Mouse (Mus musculus): ENCODE data around the gene Crk. TPM values are rescaled to one million over a fixed set of nuclear protein-coding genes. Genes with fewer than 3 reads are reported as not detected.
A peak's percentile ranks its signal among the peaks of the same experiment; 100 is the strongest.

Crk gene
- total RNA-seq (2021) = 100 to 1,000 TPM; 106 to 108 TPM
- long read RNA-seq, experiment 1, full-length matches to known transcripts = 29 of 44 reads
- long read RNA-seq, experiment 1, partial matches to known transcripts = 8 of 44 reads
- long read RNA-seq, experiment 1, other reads (novel, unspliced or antisense) = 7 of 44 reads
- long read RNA-seq, experiment 2, full-length matches to known transcripts = 40 of 62 reads
- long read RNA-seq, experiment 2, partial matches to known transcripts = 11 of 62 reads
- long read RNA-seq, experiment 2, other reads (novel, unspliced or antisense) = 11 of 62 reads

DNA sequence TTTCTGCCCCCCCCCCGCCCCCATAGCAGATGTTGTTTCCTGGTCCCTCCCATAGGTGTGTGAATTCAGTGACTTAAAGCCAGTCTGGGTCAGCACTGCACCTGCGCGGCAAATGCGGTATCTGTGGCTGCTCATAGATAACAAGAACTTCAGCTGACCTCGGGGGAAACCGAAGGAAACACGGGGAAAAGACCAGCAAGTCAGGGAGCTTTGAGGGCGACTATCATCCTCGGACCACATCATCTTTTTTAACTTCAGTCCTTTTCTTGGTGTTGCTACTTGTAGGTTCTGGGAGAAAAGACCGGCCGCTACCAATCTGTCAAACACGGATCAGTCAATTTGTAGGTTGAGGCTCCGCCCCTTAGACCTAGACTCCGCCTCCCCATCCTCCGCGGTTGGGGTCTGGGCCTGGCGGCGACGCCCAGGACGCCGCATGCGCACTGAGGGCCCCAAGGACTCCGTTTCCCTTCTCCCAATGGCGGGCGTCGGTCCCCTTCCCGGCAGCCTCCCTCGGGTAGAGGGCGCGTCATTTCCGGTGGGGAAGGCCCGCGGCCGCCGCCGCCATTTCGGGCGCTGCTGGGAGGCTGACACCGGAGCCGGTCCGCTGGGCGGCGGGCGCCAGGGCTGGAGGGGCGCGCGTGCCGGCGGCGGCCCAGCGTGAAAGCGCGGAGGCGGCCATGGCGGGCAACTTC is at the start of gene Crk:
Gene Crk (plus strand): TSS at position 513 of the 692 bp plus-strand sequence.
- DNase-seq (ENCODE audit: low spot score in 2 of 2) = peak; percentile 96 to 97

DNA sequence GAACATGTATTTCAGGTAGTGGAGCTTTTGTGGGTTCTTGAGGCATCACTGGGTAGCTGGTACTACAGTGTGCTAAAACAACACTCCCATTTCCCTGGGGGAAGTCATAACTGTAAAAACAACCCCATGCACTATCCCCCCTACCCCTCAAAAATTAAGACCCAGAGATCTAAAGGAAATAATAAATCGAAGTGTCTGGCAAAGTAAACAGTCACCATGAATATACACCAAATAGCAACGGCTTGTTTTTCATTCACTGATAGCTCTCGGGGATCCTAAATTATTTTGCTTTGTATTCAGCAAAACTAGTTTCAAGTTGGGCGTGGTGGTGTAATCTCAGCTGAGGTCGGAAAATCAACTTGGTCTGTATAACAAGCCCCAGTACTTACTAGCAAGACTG is 49.0 kb upstream of the Crk start:
- DNase-seq (ENCODE audit: low spot score in 2 of 2) = no peak

DNA sequence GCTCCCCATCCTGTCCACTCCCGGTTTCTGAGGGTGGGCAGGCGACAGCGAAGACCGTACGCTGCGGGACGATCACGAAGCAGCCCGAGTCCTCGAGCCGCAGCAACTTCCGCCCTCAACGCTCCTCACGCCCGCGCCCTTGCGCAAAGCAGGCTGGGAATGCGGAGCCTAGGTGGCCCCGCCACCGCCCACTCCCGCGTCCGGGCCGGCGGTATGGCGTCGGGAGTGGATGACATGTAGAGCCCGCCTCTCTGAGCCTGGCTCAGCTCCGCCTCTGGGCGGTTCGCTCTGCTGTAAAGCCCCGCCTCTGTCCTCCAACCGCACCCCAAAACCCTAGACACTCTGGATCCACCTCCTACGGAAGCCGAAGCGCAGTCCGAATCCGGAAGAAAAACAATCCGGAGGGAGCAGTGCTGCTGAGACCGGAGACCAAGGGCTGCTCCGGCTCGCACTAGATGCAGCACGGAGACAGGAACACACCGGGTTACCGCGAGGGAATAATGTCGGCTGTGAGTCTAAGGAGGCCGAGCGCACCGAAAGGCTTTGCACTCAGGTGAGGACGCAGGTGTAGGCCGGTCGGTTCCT is 48.3 kb upstream of the Crk start, which contains the start of gene Inpp5k:
Gene Inpp5k (plus strand): TSS at position 344 of the 585 bp plus-strand sequence.
- peak; percentile 81 to 89 for DNase-seq (ENCODE audit: low spot score in 2 of 2)

DNA sequence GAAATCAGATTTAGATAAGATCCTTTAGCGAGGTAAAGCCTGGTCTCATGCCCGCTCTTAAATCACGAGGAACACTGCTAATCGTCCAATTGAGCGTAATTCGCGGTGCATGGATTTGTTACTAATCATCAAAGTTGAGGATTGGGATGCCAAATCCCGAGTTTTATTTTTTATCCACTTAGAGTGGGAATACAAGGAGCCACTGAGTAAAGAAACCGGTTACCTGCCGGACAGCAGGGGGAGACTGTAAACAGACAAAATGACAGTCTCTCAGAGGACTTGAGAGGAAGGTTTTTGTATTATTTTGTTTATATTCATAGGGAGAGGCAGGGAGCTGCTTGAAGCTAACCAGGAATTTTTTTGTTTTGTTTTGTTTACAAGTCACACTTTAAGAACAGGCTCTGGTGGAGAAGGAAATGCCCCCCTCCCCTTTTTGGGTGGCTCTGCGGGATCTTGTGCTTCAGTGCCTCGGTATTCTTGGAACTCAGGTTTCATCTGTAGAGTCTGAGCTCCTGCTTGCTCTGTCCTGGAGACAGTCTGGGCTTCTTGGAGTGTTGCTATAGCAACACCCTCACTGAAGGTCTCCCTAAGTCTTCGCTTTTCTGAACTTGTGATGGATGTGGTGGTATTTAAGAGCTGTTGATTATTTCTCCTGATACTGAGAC is 47.4 kb upstream of the Crk start:
- DNase-seq (ENCODE audit: low spot score in 2 of 2) = no peak

DNA sequence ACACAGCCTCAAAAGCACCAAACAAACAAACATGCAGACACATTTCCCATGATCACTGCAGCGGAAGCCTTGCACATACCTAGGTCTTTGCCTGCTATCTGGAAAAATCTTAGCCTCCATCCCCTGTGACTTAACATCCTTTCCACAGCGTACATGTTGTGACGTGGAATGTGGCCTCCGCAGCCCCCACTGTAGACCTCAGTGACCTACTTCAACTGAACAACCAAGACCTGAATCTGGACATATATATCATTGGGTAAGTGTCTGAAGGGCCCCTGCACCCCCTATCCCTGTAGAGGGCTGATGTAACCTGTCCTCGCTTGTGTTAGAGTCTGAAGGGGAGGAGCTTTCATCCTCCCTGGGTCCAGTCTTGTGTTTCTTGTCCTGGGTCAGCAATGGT is 46.1 kb upstream of the Crk start:
- DNase-seq (ENCODE audit: low spot score in 2 of 2) = no peak

DNA sequence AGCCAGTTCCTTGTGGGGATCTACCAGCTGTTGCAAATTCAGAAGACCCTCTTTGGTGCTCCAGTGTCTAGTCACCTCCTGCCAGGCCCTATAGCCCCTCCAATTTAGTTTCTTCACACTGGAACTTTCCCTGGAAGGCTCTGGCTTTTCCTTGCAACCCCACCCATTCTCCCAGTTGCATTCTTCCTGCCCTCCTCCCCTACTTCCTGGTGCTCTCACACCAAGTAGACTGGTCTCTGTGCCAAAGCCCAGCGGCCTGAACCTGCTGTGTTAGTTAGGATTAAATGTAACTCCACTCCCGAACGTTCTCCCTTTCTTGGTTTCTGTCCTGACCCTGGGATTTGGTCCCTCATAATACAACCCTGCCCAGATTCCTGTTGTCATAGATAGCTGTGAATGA is 44.3 kb upstream of the Crk start:
- DNase-seq (ENCODE audit: low spot score in 2 of 2) = no peak

DNA sequence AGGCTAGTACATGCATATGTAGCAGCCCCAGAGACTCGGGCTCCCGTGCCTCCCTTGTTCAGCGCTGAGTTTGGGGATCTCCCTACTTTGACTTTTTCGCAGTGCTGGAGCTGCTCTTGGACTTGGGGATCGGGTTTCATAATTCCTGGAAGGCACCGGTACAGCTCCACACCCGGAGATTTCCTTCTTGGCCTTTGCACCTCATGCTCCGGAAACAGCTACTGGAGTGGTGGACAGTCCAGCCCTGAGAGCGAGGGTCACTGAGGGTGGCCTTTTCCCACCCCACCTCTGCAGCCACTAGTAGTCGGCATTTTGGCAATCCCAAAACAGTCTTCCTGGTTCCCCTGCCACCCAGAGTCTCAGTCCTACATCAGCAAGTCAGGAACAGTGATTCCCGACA is 43.7 kb upstream of the Crk start:
- no peak for DNase-seq (ENCODE audit: low spot score in 2 of 2)

DNA sequence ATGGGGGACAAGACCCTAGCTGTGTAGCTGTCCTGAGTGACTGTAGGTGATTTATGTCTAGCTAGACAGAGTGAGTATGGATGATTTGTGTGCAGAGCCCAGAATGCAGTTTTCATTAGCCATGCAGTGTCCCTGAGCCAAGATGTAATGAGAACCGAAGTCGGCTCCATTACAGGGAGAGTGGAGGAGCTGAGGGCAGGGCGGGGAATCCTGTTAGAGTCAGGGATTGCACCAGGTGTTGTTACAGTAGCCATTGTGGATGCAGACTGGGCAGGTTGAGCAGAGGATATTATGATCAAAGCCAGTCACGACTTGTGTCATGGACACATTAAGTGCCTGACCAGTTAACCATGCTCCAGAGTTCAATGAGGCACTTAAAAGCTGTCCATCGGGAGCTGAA is 35.7 kb upstream of the Crk start:
- no peak for DNase-seq (ENCODE audit: low spot score in 2 of 2)

DNA sequence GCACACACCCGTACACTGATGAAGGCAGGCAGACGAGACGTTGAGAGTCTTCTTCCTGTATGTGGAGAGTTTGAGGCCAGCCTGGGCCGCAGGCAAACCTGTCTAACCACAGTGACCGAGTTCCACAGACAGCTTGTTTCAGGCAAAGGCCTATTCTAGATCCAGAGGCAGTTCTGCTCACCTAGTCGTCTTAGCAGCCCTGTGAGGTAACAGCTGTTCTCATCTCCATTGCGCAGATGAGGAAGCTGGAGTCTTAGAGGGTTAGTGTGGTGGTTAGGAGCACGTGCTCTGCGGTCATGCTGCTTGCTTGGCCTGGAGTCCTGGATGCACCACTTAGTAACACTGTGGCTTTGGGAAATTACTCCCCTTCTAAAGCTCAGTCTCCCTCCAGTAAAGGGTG is 34.4 kb upstream of the Crk start:
- DNase-seq (ENCODE audit: low spot score in 2 of 2) = no peak

DNA sequence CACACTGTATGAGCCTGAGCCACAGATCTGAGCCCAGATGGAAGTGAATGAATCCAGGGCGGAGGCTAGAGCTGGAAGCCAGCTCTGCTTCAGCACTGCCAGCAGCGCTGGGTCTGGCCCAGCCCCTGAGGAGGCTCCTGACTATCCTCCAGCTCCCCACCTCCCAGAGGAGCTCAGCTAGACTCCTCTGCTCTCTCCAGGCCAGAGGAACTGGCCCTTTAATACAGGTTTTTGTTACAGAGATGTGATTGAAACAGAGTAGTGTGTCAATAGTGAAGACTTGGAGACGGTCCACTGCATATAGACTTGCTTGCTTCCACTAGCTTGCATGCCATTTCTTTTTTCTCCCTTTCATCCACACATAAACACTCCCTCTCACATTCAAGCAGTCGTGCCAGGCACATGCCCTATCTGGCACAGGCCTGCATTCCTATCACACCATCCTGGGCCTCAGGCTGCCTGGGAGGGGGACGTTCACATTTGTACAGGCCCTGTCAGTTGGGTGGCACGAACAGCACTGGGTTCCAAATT is 31.3 kb upstream of the Crk start:
- no peak for DNase-seq (ENCODE audit: low spot score in 2 of 2)

DNA sequence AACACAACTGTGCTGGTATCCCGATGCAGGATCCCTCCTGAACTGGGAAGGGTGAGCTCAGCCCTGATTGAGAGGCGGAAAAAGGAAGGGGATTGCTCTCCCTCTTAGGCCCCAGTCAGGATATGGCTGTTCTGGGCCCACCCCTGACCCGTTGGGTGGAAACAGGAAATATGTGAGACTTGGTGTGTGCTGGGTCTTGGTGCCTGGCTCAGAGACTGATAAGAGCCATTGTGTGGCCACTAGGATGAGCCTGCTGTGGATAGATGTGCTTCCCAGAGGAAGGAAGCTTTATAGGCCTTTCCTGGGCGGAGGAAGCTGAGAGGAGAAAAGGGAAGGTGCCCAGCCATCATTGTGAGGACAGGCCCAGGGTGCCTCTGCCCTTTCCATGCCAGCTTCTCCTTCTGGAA is 29.9 kb upstream of the Crk start:
- no peak for DNase-seq (ENCODE audit: low spot score in 2 of 2)

DNA sequence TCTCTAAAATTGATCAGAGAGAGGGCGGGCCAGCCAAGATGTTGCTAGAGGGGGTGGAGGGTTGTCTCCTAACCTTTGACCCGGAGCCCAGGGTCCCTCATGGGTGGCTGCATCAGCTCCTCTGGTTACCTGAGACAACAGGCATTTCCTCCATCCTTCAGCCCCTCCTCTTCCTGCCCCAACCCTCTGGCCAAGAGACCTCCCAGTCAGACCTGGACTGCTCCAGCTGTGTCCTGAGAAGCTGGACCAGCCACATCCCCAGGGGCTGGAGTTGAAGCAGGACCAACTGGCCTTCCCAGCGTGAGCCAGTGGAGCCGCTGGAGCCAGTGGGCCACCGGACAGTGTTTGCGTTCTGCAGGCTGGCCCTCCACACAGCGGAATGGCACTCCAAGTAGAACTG is 28.7 kb upstream of the Crk start, which contains the start of gene Myo1c:
Gene Myo1c (plus strand): TSS at position 194 of the 400 bp plus-strand sequence.
- no peak for DNase-seq (ENCODE audit: low spot score in 2 of 2)

DNA sequence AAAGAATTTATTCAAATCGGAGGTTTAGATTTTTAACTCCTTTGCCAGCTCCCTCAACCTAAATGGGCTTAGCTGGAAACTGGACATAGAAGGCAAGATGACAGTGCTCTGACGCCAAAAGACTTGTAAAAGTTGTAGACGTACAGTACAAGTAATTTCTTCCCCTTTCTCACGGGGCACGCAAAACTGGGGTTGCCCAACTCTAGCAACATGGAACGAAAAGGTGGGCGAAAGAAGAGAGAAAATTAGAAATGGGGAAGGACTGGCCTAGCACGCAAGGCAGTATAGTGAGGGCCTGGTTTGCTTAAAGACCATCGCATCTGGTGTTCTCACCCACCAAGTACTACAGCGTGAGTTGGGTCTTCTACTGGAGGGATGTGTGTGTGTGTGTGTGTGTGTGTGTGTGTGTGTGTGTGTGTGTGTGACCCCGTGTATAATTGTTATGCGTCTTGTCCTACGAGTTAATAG is 28.1 kb upstream of the Crk start:
- no peak for DNase-seq (ENCODE audit: low spot score in 2 of 2)

DNA sequence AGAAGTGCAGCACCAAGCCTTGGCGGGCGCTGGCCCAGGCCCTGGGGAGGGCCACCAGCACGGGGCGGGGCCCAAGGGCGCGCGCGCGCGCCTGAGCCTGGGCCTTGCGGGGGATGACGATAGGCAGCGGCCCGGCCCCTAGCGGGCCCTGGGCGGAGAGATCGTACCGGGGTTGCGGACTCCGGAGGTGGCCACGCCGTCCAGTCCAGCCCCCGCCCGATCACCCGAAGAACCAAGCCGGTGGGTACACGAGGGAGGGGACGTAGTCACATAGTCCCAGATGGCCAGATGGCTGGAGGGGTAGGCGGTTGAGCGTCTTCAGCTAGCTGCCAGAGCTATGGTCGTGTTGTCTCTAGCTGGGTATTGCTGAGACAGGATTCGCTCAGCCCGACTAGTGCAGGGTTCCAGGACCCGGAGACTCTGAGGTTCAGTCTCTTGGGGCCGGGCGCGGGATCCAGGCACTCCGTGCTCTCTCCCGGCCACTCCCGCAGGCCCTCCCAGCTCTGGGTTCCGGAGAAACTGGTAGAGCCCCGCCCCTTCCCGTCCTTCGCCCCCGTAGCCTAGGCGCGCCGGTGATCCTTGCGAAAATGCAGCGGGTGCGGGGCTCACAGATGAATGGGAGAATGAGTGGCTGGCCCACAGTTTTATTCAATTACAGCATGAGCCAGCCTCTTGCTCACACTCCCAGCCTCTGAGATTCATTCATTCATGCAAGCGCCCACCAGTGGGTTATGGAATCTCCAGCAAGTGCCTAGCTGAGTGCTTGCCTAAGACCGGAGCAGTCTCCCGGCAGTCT is 27.4 kb upstream of the Crk start:
- DNase-seq (ENCODE audit: low spot score in 2 of 2) = peak; percentile 72

DNA sequence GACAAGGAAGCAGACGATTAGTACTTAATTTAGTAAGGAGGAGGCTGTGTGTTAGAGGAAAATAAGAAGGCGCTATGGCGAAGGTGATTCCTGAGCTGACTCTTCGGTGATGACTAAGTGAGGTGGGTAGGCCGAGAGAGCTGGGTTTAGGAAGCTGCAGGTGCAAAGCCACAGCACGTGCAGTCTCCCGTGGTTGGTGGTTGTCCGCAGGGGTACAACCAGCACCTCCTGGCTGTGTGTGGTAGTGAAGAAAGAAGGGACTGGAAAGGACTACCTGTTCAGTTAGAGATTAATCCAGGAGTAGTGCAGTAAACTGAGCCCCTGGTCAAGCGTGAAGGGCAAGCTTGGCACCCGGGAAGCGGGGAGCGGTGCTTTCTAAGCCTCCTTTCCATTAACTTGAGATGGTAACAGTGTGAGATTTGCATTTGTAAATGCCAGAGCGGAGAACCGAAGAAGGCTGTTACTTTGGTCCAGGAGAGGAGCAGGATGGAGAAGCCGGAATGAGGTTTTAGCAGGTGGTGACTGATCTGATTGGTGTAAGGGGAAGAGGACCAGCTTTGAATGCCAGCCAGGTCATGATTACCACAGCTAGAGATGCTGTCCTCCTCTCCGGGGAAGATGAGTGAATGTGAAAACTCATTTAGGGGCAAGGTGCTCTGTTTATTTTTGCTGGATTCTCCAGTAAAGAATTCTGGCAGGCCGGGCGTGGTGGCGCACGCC is 26.7 kb upstream of the Crk start:
- DNase-seq (ENCODE audit: low spot score in 2 of 2) = no peak

DNA sequence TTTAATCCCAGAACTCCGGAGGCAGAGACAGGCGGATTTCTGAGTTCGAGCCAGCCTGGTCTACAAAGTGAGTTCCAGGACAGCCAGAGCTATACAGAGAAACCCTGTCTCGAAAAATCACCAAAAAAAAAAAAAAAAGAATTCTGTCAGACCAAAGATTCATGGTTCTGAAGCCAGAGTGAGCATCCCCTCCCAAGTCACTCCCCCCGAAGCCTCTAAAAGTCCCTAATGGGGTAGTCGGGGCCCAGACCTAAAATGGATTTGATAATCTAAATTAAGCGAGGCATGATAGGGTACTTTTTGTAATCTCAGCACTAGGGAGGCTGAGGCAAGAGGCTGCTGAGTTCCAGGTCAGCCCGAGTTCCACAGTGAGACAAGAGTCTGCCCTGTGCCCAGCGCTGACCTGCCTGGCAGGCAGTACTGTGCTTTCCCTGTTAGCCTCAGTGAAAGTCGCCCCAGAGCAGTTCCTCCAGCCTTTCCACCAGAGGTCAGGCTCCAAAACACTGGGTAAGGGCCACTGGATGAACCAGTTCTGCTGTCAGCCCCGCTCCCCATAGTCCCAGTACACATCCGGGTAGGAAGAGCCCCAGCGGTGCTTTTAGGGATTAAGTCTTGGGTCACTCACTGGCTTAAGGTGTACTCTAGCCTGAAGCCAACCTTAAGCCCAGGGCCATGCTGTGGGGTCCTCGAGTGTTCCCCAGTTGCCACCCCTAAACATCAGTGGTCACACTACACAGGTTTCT is 25.9 kb upstream of the Crk start:
- DNase-seq (ENCODE audit: low spot score in 2 of 2) = no peak

DNA sequence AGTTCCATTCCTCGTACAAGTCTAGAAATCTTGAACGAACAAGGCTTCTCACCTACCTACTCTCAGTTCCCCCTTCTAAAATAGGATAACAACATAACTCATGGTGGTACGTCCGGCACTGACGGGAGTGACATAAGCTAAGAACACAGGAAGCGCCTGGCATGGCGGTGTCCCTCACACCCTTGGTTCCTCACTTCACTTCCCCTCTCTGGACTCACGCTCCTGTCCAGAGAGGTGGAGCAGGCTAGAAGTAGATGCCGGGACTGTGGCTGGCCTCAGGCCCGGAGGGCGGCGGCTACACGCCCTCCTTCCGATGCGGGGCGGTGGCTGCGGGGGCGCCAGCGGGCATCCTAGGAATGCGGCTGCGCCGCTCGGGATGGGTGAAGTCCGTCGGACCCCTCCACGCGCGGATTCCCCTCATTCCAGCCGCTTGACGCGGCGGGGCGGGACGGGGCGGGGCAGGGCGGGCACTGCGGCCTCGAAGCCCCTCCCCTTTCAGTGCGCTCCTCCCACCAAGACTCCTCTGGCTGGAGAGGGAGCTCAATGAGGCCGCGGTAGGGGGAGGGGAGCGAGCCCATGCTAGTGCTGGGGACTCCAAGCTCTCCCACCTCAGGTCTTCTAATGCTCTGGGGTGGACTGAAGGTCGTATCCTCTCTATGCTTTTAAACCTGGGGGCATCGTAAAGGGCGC is 25.1 kb upstream of the Crk start:
- peak; percentile 56 to 67 for DNase-seq (ENCODE audit: low spot score in 2 of 2)

DNA sequence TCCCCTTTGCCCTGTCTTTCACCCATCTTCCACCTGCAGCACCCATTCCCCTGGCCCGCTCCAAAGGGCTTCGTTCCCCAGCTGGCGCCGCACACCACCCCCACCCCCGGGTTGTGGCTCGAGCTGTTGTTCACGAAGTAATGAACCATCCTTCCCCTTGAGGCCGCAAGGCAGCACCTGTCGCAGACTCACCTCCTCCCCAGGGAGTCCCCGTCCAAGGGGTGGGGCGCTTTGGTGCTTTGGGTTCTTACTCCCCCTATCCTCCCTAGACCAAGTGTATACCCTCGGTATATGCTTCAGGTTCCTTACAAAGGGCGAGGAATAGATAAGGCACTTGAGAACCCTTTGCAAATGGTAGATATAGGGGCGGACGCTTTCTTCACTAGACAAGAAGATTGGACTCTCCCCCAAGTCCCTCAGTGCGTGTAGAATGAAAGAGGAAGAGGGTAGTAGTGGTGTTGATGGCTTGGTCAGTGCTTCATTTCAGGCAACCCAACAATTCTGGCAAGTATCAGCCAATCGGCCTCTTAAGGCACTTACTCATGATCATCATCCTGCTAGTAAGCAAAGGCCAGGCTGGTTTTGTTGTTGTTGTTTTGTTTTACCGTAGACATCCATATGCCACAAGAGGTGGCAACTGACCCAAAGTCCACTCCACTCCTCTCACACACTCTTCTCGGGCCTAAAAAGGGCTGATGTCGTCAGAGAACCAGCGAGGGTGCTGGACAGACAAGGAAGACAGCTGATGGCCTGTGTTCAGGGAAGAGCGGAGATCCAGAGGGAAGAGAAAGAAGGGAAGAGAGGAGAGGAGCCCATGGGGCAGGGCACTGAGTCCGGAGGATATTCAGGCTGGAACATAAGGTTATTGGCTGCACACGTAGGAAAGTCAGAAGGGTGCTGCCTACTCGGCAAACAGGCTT is 24.3 kb upstream of the Crk start:
- DNase-seq (ENCODE audit: low spot score in 2 of 2) = no peak
